Mouse (Mus musculus) right cerebral cortex, postnatal 25 days (tissue): ENCODE data around the gene Fmn2.

Source experiments
- DNase-seq: peaks from one replicate; pipeline ENCODE4 v3.0.0; 2022

Gene Fmn2

DNA sequence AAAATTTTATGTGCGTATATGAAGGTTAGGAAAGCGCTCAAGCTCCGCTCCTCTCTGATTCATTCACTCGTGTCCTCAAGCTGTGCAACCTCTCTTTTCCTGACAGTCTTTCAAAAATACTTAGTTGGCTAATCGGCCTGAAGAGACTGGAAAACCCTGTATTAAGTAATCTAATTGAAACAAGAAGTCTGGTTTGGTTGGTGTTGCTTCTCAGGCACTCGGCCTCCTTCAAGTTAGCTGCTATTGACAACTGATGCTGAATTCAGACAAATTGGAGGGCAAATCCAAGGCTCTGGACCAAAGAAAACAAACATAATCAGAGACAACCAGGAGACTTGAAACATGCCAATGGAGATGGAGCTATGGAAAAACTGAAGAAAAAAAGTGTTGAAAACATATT lies 343.2 kb downstream of the Fmn2 start:
- no peak for DNase-seq

- no peak for DNase-seq
Observed at GRCm38 (mm10) chr1:174856188-174856587, 354.6 kb downstream of the Fmn2 start.

DNA sequence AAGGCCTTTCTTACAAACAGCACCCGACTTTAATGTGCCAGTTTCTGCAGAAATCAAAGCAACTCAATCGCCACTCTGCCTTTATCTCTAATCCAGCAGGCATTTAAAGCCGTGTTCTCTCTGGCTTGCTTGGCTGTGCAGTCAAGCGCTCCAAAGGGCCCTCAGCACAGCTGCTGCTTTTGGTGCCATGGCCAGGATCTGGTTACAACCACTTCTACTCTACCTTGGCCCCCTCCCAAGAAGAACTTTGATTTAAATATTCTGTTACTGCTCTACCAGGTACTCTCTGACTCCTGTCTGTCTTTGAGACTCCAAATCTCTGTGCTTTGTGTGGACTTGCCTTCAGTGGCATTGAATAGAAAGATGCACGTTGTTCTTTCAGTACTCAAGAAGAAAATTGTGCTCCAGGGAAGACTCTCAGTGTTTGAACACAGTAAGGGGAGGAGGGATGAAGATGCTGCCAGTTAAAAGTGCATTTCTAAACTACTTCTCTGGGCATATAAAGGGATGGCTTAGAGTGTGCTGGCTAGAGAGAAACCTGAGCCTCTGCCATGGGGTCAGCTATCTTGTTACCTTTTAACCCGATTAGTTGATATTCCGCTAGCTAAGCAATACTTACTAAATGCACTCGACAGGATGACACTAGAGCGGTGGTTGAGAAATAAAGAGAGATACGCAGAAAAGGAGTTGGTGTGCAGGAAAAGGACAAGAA lies 358.9 kb downstream of the Fmn2 start:
- no peak for DNase-seq
